23 mouse cellular contexts compared by ENCODE assay signal in the genomic region with DNA sequence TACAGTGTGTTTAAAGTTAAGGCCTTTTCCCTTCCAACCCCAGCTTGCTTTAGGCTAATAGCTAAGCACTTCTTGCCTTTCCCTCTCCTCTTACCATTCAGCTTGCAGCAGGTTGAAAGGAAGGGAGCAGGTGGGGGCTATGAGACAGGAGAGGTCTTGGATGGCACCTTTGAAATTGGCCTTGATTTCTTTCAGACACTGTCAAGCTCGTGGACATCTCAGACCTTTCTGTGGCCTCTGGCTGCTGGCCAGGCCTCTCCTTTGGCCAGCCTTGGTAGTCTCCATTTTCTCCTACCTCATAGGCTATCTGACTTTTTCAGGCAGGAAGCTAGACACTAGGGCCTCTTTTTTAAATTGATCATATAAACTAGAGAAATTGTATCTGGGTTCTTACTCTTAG.
A peak's percentile ranks its signal among the peaks of the same experiment; 100 is the strongest.
DNase-seq lines count a peak whose midpoint lies in the region; ATAC-seq and TF ChIP-seq lines count a peak whose summit lies in the region.
"Had no signal": no experiment of that assay in that cellular context is flagged by ENCODE, and none has a peak within 500 bp of the region (broad histone marks: within the 10 kb centered on the region; RNA-seq: fewer than 3 reads in every experiment).

No protein-coding gene starts in this region.

- WGBS in liver, adult 2 months, result 9% methylated on average over 1 of the region's 1 CpGs
- 86% methylated on average over 1 of the region's 1 CpGs for WGBS in liver, embryonic 12.5 days (ENCODE audit: insufficient replicate concordance)
- WGBS in stomach, postnatal 0 days, result 39% methylated on average over 1 of the region's 1 CpGs

- no peak for TF ChIP-seq EP300 in stomach, postnatal 0 days (optimal IDR thresholded peaks at IDR 0.05)

- no peak for TF ChIP-seq POLR2A in liver, adult 2 months (IDR thresholded peaks at IDR 0.05; ENCODE audit: extremely low read depth, insufficient read depth, low read length)

- TF ChIP-seq CTCF in liver, adult 2 months (IDR thresholded peaks at IDR 0.05; ENCODE audit: low read depth, low read length), result no peak
- no peak for TF ChIP-seq CTCF in stomach, postnatal 0 days (IDR thresholded peaks at IDR 0.05; ENCODE audit: low read depth)

- peak; percentile 21 for DNase-seq in adrenal gland, adult 2 months
- DNase-seq in adrenal gland, postnatal 10 days, result no peak
- DNase-seq in gastrocnemius, adult 18-20 months (ENCODE audit: low spot score), result peak; percentile 41
- DNase-seq in gastrocnemius, postnatal 36 days, result no peak
- peak; percentile 41 for DNase-seq in liver, adult 2 months (ENCODE audit: extremely low read depth, low read depth, low spot score)
- DNase-seq in stomach, postnatal 0 days (ENCODE audit: low spot score), result peak; percentile 11
- no peak for DNase-seq in MN1 (ENCODE audit: low spot score)
- DNase-seq: adrenal gland, postnatal 25 days; B cell, adult 2 months; cerebellum, adult 11-12 months; cerebellum, adult 2 months; cerebellum, adult 9-10 months; cerebellum, postnatal 10 days; cerebellum, postnatal 25 days; forebrain, postnatal 0 days had no signal

- no peaks in the 10 kb centered on the region; the same call in 1 of the 2 replicates for H3K79me2 ChIP-seq in liver, adult 2 months (ENCODE audit: control insufficient read depth, insufficient read depth, low read length)

- no peak for ATAC-seq in liver, embryonic 12.5 days
- ATAC-seq in stomach, postnatal 0 days (ENCODE audit: low FRiP score, low TSS enrichment), result no peak
- ATAC-seq: activated CD4-positive, CD25-positive, alpha-beta regulatory T cell, adult 4 months; CD4-positive, CD25-positive, alpha-beta regulatory T cell, adult 4 months; forebrain, embryonic 13.5 days; forebrain, embryonic 15.5 days; forebrain, postnatal 0 days; Patski had no signal

- H3K36me3 ChIP-seq in liver, adult 2 months (ENCODE audit: control insufficient read depth, insufficient read depth, low read length), result peaks cover 42% of the 10 kb centered on the region
- H3K36me3 ChIP-seq in liver, embryonic 12.5 days, result peaks cover 66% of the 10 kb centered on the region
- H3K36me3 ChIP-seq in stomach, postnatal 0 days (ENCODE audit: control insufficient read depth, insufficient read depth, low read length), result no peaks in the 10 kb centered on the region
- H3K36me3 ChIP-seq: embryonic facial prominence, embryonic 10.5 days; embryonic facial prominence, embryonic 12.5 days; forebrain, embryonic 15.5 days had no signal

- intact Hi-C loops in gastrocnemius, postnatal 36 days (cut with DNase I), result no loop called here

- H3K27me3 ChIP-seq in liver, adult 2 months (ENCODE audit: control insufficient read depth, insufficient read depth, low read length), result no peaks in the 10 kb centered on the region
- H3K27me3 ChIP-seq in liver, embryonic 12.5 days (replicated peaks), result no peaks in the 10 kb centered on the region
- no peaks in the 10 kb centered on the region for H3K27me3 ChIP-seq in stomach, postnatal 0 days (ENCODE audit: control insufficient read depth, insufficient read depth, low read length)
- H3K27me3 ChIP-seq: embryonic facial prominence, embryonic 12.5 days; forebrain, embryonic 13.5 days; forebrain, embryonic 15.5 days; Patski had no signal

- no peak overlapping the region for H3K4me2 ChIP-seq in liver, embryonic 12.5 days
- H3K4me2 ChIP-seq in stomach, postnatal 0 days (replicated peaks; ENCODE audit: low read depth), result no peak overlapping the region
- H3K4me2 ChIP-seq: embryonic facial prominence, embryonic 12.5 days; forebrain, embryonic 13.5 days; forebrain, embryonic 15.5 days had no signal

- no peak overlapping the region for H3K4me3 ChIP-seq in liver, adult 2 months (ENCODE audit: insufficient read depth, low read depth, low read length)
- H3K4me3 ChIP-seq in liver, embryonic 12.5 days, result no peak overlapping the region
- H3K4me3 ChIP-seq in stomach, postnatal 0 days (ENCODE audit: low read depth, low read length), result no peak overlapping the region
- H3K4me3 ChIP-seq: embryonic facial prominence, embryonic 10.5 days; embryonic facial prominence, embryonic 12.5 days; forebrain, embryonic 13.5 days; forebrain, embryonic 15.5 days had no signal

- H3K9ac ChIP-seq in liver, adult 2 months (ENCODE audit: low read depth, low read length), result no peak overlapping the region
- H3K9ac ChIP-seq in liver, embryonic 12.5 days, result no peak overlapping the region
- H3K9ac ChIP-seq in stomach, postnatal 0 days (ENCODE audit: low read length), result no peak overlapping the region
- H3K9ac ChIP-seq: embryonic facial prominence, embryonic 12.5 days; forebrain, embryonic 13.5 days; forebrain, embryonic 15.5 days; forebrain, postnatal 0 days had no signal

- no peak overlapping the region for H3K27ac ChIP-seq in liver, adult 2 months (replicated peaks; ENCODE audit: insufficient read depth, low read depth, low read length)
- H3K27ac ChIP-seq in liver, embryonic 12.5 days, result no peak overlapping the region
- no peak overlapping the region for H3K27ac ChIP-seq in stomach, postnatal 0 days (replicated peaks)
- H3K27ac ChIP-seq: embryonic facial prominence, embryonic 10.5 days; embryonic facial prominence, embryonic 12.5 days; forebrain, embryonic 13.5 days; forebrain, embryonic 15.5 days had no signal

- H3K9me3 ChIP-seq in liver, embryonic 12.5 days (replicated peaks), result no peaks in the 10 kb centered on the region
- H3K9me3 ChIP-seq in stomach, postnatal 0 days (ENCODE audit: control insufficient read depth, low read length), result no peaks in the 10 kb centered on the region
- H3K9me3 ChIP-seq: embryonic facial prominence, embryonic 10.5 days; embryonic facial prominence, embryonic 12.5 days; forebrain, embryonic 13.5 days; forebrain, embryonic 15.5 days had no signal

- H3K4me1 ChIP-seq in liver, adult 2 months (ENCODE audit: control insufficient read depth, insufficient read depth, low read length), result peaks cover 10% of the 10 kb centered on the region
- H3K4me1 ChIP-seq in liver, embryonic 12.5 days, result no peaks in the 10 kb centered on the region
- no peaks in the 10 kb centered on the region for H3K4me1 ChIP-seq in stomach, postnatal 0 days (replicated peaks; ENCODE audit: control insufficient read depth, insufficient read depth)
- H3K4me1 ChIP-seq: embryonic facial prominence, embryonic 10.5 days; embryonic facial prominence, embryonic 12.5 days; forebrain, embryonic 13.5 days; forebrain, embryonic 15.5 days had no signal

Comparison
In these comparisons a context has a peak if more than half of its experiments do, and no peak if none do; other contexts are left out.
1. DNase-seq: peak in adrenal gland, adult 2 months (single experiment), gastrocnemius, adult 18-20 months (single experiment), liver, adult 2 months (single experiment) and stomach, postnatal 0 days (single experiment); none in adrenal gland, postnatal 10 days (single experiment), gastrocnemius, postnatal 36 days (0 of 2) and MN1 (single experiment).